Comparison of ENCODE assay signal across 7 mouse cellular contexts in genomic region chr12:44166949-44167348, GRCm38 (mm10). TPM values are rescaled to one million over a fixed set of nuclear protein-coding genes. Genes with fewer than 3 reads are reported as not detected.
DNase-seq lines count a peak whose midpoint lies in the region; ATAC-seq and TF ChIP-seq lines count a peak whose summit lies in the region.

No protein-coding gene starts in this region.

- peak; percentile 82 for ATAC-seq in forebrain, postnatal 0 days
- no peak for ATAC-seq in lung, postnatal 0 days

- no peaks in the 10 kb centered on the region for H3K36me3 ChIP-seq in forebrain, postnatal 0 days (ENCODE audit: insufficient read depth)
- H3K36me3 ChIP-seq in lung, postnatal 0 days (ENCODE audit: insufficient read depth, low read length): no peaks in the 10 kb centered on the region

- no peak overlapping the region for H3K4me3 ChIP-seq in forebrain, postnatal 0 days (ENCODE audit: low read depth, low read length)
- H3K4me3 ChIP-seq in lung, postnatal 0 days (ENCODE audit: low read depth, low read length): no peak overlapping the region

- peak; percentile 76 for DNase-seq in left cerebral cortex, adult 11 months (ENCODE audit: low spot score)
- no peak for DNase-seq in left cerebral cortex, adult 8-10 months (ENCODE audit: low spot score in 2 of 2)
- DNase-seq in ES-CJ7 (ENCODE audit: low read depth, low spot score) (peak; percentile 60), ZHBTc4 (ENCODE audit: low read depth, low spot score) (peak; percentile 65)
- DNase-seq in forebrain, postnatal 0 days: peak; percentile 93
- DNase-seq in lung, postnatal 0 days (ENCODE audit: low spot score): peak; percentile 72
- DNase-seq in telencephalon, adult 2 months (ENCODE audit: low read depth, low spot score): peak; percentile 63

- H3K4me2 ChIP-seq in forebrain, postnatal 0 days (ENCODE audit: low read depth): no peak overlapping the region
- no peak overlapping the region for H3K4me2 ChIP-seq in lung, postnatal 0 days (replicated peaks; ENCODE audit: low read depth, low read length)

- no peaks in the 10 kb centered on the region for H3K9me3 ChIP-seq in forebrain, postnatal 0 days (ENCODE audit: low read length)
- no peaks in the 10 kb centered on the region for H3K9me3 ChIP-seq in lung, postnatal 0 days (ENCODE audit: low read length)

- H3K9ac ChIP-seq in forebrain, postnatal 0 days: no peak overlapping the region
- no peak overlapping the region for H3K9ac ChIP-seq in lung, postnatal 0 days (replicated peaks; ENCODE audit: low read depth)

- no peaks in the 10 kb centered on the region for H3K4me1 ChIP-seq in forebrain, postnatal 0 days (ENCODE audit: insufficient read depth)
- H3K4me1 ChIP-seq in lung, postnatal 0 days (ENCODE audit: insufficient read depth, low read depth, low read length): no peaks in the 10 kb centered on the region

- H3K27ac ChIP-seq in forebrain, postnatal 0 days (ENCODE audit: low read depth, low read length): no peak overlapping the region
- no peak overlapping the region for H3K27ac ChIP-seq in lung, postnatal 0 days (ENCODE audit: low read length)

- no peak for TF ChIP-seq EP300 in lung, postnatal 0 days (IDR thresholded peaks at IDR 0.05)

- H3K27me3 ChIP-seq in forebrain, postnatal 0 days (ENCODE audit: insufficient read depth, low read length): no peaks in the 10 kb centered on the region
- no peaks in the 10 kb centered on the region for H3K27me3 ChIP-seq in lung, postnatal 0 days (replicated peaks; ENCODE audit: insufficient read depth, low read length)

- TF ChIP-seq CTCF in forebrain, postnatal 0 days (IDR thresholded peaks at IDR 0.05; ENCODE audit: low read depth): peak; percentile 79
- peak; percentile 73 for TF ChIP-seq CTCF in lung, postnatal 0 days (IDR thresholded peaks at IDR 0.05)

RNA-seq across cellular contexts. Expression of gene Dnajb9, which starts 43.2 kb away (rescaled TPM):
- 10 to 100 TPM; 40.5 to 43.0 (median 41.6) TPM for total RNA-seq in left cerebral cortex, adult 8-10 months (2022)
- 19.9 and 22.0 TPM in 2 replicates for total RNA-seq in forebrain, postnatal 0 days (2014; rRNA removed)
- 33.6 and 36.0 TPM in 2 replicates for polyA plus RNA-seq in forebrain, postnatal 0 days (2015; fragmentation: Nextera tagmentation; extraction: Ambion mirVana)
- 39.0 and 45.3 TPM in 2 replicates for polyA plus RNA-seq in lung, postnatal 0 days (2015; fragmentation: Nextera tagmentation; extraction: Ambion mirVana)

RNA-seq across cellular contexts. Expression of gene Pnpla8, which starts 54.2 kb away (rescaled TPM):
- total RNA-seq in left cerebral cortex, adult 8-10 months (2022): 100 to 1,000 TPM; 122 to 140 (median 130) TPM
- total RNA-seq in forebrain, postnatal 0 days (2014; rRNA removed): 119 and 122 TPM in 2 replicates
- 102 and 123 TPM in 2 replicates for polyA plus RNA-seq in forebrain, postnatal 0 days (2015; fragmentation: Nextera tagmentation; extraction: Ambion mirVana)
- polyA plus RNA-seq in lung, postnatal 0 days (2015; fragmentation: Nextera tagmentation; extraction: Ambion mirVana): 72.4 and 76.4 TPM in 2 replicates

Comparison
In these comparisons a context has a peak if more than half of its experiments do, and no peak if none do; other contexts are left out.
1. DNase-seq: peak in left cerebral cortex, adult 11 months (single experiment), ES-CJ7 (single experiment), ZHBTc4 (single experiment), forebrain, postnatal 0 days (single experiment), lung, postnatal 0 days (single experiment) and telencephalon, adult 2 months (single experiment); none in left cerebral cortex, adult 8-10 months (0 of 2).